Comparison of ENCODE assay signal across 29 mouse cellular contexts in the genomic region with DNA sequence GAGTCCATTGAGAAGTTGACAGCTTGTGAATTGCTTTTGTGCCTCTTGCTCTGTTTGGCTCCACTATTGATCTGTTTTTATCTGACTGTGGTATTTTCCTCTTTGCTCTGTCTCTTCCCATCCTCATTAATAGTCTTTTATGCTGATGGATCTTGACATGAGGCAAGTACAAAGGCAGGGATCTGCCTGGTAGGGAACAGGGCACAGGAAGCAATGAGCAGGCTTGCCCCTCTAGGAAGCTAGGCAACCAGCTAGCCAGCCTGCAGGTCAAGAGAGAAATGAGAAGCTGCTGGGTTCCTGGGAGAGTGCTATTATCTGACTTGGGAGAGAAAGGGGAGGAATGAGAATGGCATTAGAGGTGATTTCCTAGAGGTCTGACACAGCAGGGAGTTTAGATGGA.
DNase-seq lines count a peak whose midpoint lies in the region; ATAC-seq and TF ChIP-seq lines count a peak whose summit lies in the region.
"Had no signal": no experiment of that assay in that cellular context is flagged by ENCODE, and none has a peak within 500 bp of the region (broad histone marks: within the 10 kb centered on the region; RNA-seq: fewer than 3 reads in every experiment).

No protein-coding gene starts in this region.

- no peaks in the 10 kb centered on the region for H3K36me3 ChIP-seq in hindbrain, embryonic 10.5 days
- H3K36me3 ChIP-seq in hindbrain, embryonic 16.5 days (ENCODE audit: control insufficient read depth, insufficient read depth, low read length) = no peaks in the 10 kb centered on the region
- H3K36me3 ChIP-seq: embryonic facial prominence, embryonic 10.5 days; embryonic facial prominence, embryonic 15.5 days; heart, embryonic 12.5 days; liver, embryonic 15.5 days; neural tube, embryonic 12.5 days; stomach, embryonic 15.5 days had no signal

- no peak overlapping the region for H3K9ac ChIP-seq in hindbrain, embryonic 16.5 days (ENCODE audit: low read depth, low read length)
- H3K9ac ChIP-seq: embryonic facial prominence, embryonic 15.5 days; heart, embryonic 12.5 days; liver, embryonic 15.5 days; lung, embryonic 14.5 days; neural tube, embryonic 12.5 days; stomach, embryonic 15.5 days had no signal

- TF ChIP-seq POLR2A in brain, embryonic 14.5 days (IDR thresholded peaks at IDR 0.05; ENCODE audit: borderline replicate concordance, extremely low read depth, insufficient read depth, insufficient read length, poor library complexity, severe bottlenecking) = no peak

- H3K9me3 ChIP-seq in hindbrain, embryonic 10.5 days = no peaks in the 10 kb centered on the region
- H3K9me3 ChIP-seq in hindbrain, embryonic 16.5 days (ENCODE audit: control insufficient read depth, low read length) = no peaks in the 10 kb centered on the region
- H3K9me3 ChIP-seq: embryonic facial prominence, embryonic 10.5 days; embryonic facial prominence, embryonic 15.5 days; liver, embryonic 15.5 days; neural tube, embryonic 12.5 days; stomach, embryonic 15.5 days had no signal

- no peak overlapping the region for H3K4me2 ChIP-seq in hindbrain, embryonic 16.5 days (ENCODE audit: low read length)
- H3K4me2 ChIP-seq: embryonic facial prominence, embryonic 15.5 days; heart, embryonic 12.5 days; liver, embryonic 15.5 days; lung, embryonic 14.5 days; neural tube, embryonic 12.5 days; stomach, embryonic 15.5 days had no signal

- no peak for ATAC-seq in hindbrain, embryonic 16.5 days
- ATAC-seq: activated CD4-positive, CD25-positive, alpha-beta regulatory T cell, adult 4 months; forebrain, embryonic 14.5 days; inflammation-experienced regulatory T-cells, adult 6 months had no signal

- H3K4me3 ChIP-seq in hindbrain, embryonic 10.5 days = no peak overlapping the region
- H3K4me3 ChIP-seq in hindbrain, embryonic 16.5 days (ENCODE audit: low read length) = no peak overlapping the region
- H3K4me3 ChIP-seq: embryonic facial prominence, embryonic 10.5 days; embryonic facial prominence, embryonic 15.5 days; gastrocnemius, adult 2 months; heart, adult 2 months; heart, embryonic 12.5 days; liver, embryonic 15.5 days; myocyte; neural tube, embryonic 12.5 days; stomach, embryonic 15.5 days had no signal

- H3K4me1 ChIP-seq in hindbrain, embryonic 10.5 days (replicated peaks) = peaks cover 13% of the 10 kb centered on the region
- no peaks in the 10 kb centered on the region for H3K4me1 ChIP-seq in hindbrain, embryonic 16.5 days (ENCODE audit: control insufficient read depth, insufficient read depth, low read depth, low read length)
- H3K4me1 ChIP-seq: embryonic facial prominence, embryonic 10.5 days; embryonic facial prominence, embryonic 15.5 days; heart, embryonic 12.5 days; neural tube, embryonic 12.5 days; stomach, embryonic 15.5 days had no signal

- no peak for TF ChIP-seq CTCF in brain, embryonic 14.5 days (IDR thresholded peaks at IDR 0.05; ENCODE audit: borderline replicate concordance, extremely low read depth, insufficient read depth, insufficient read length)

- H3K27ac ChIP-seq in hindbrain, embryonic 10.5 days = peak overlapping the region; percentile 45; the same call in 1 of the 2 replicates
- no peak overlapping the region for H3K27ac ChIP-seq in hindbrain, embryonic 16.5 days (ENCODE audit: low read depth, low read length)
- H3K27ac ChIP-seq: embryonic facial prominence, embryonic 10.5 days; embryonic facial prominence, embryonic 15.5 days; gastrocnemius, adult 2 months; heart, adult 2 months; liver, embryonic 15.5 days; neural tube, embryonic 12.5 days; stomach, embryonic 15.5 days had no signal

- DNase-seq in hindbrain, embryonic 10.5 days (ENCODE audit: low spot score) = peak; percentile 11
- DNase-seq in Muller cell, postnatal 12 days (ENCODE audit: inconsistent ontology term) = peak; percentile 78
- peak; percentile 42 for DNase-seq in brain, embryonic 14.5 days (ENCODE audit: low read depth)
- peak; percentile 44 for DNase-seq in retina, embryonic 14.5 days (ENCODE audit: low spot score)
- no peak for DNase-seq in adrenal gland, postnatal 10 days
- DNase-seq: adrenal gland, adult 8-10 months; B cell, adult 2 months; cerebellum, adult 11 months; cerebellum, adult 9-11 months; gastrocnemius, adult 2 months; gastrocnemius, postnatal 36 days; heart, adult 2 months; kidney, adult 11 months; kidney, postnatal 14 days; layer of hippocampus, adult 9-11 months; lung, embryonic 14.5 days; lung, postnatal 14 days; right cerebral cortex, postnatal 14 days had no signal

- H3K27me3 ChIP-seq in hindbrain, embryonic 10.5 days (ENCODE audit: insufficient read depth, poor library complexity, severe bottlenecking) = no peaks in the 10 kb centered on the region
- no peaks in the 10 kb centered on the region for H3K27me3 ChIP-seq in hindbrain, embryonic 16.5 days (replicated peaks; ENCODE audit: control insufficient read depth, insufficient read depth, low read length)
- H3K27me3 ChIP-seq: embryonic facial prominence, embryonic 15.5 days; heart, embryonic 12.5 days; liver, embryonic 15.5 days; neural tube, embryonic 12.5 days; stomach, embryonic 15.5 days had no signal
